ENCODE assay signal across 9 mouse cellular contexts in the genomic region with DNA sequence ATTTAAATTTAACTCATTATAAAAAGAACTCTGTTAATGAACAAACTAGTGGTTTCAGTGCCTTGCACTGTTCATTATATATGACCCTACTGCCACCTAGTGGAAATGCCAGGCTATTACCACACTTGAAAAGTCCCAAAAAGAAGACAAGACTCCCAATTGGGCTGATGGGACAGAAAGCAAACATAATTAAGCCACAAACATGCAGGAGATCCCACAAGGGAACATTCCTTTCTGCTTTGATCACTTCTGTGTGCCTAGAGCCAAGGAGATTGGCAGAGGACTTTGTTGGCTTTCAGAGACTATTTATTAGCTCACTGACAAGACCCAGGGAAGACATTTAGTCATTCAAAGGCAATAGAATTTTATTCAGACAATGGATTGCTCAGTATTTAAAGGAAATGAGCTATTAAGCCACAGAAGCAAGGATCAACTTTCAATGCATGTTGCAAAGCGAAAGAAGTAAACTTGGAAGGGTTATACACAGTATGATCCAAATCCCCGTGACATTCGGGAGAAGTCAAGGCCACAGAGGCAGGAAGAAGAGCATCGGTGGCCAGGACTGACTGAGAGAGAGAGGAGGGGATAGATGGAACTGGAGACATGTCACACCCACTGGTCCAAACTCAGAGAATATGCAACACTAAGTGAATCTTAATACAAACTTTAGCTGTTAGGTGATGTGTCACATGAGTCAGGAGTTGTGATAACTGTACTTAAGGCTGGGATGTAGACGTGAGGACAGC. TPM values are rescaled to one million over a fixed set of nuclear protein-coding genes. Genes with fewer than 3 reads are reported as not detected.
DNase-seq lines count a peak whose midpoint lies in the region; ATAC-seq and TF ChIP-seq lines count a peak whose summit lies in the region.
"Had no signal": no experiment of that assay in that cellular context is flagged by ENCODE, and none has a peak within 500 bp of the region (broad histone marks: within the 10 kb centered on the region; RNA-seq: fewer than 3 reads in every experiment).

No protein-coding gene starts in this region.

- no peak overlapping the region for H3K4me3 ChIP-seq in forebrain, embryonic 13.5 days
- H3K4me3 ChIP-seq in intestine, postnatal 0 days (ENCODE audit: low read depth, low read length) = no peak overlapping the region
- no peak overlapping the region for H3K4me3 ChIP-seq in myocyte
- H3K4me3 ChIP-seq: erythroblast, embryonic 14.5 days had no signal

- no peak for TF ChIP-seq POLR2A in myocyte (IDR thresholded peaks at IDR 0.05; ENCODE audit: insufficient read length, low read depth)

- 53% methylated on average over 5 of the region's 5 CpGs for WGBS in forebrain, embryonic 13.5 days
- 58% methylated on average over 5 of the region's 5 CpGs for WGBS in intestine, postnatal 0 days

- H3K79me2 ChIP-seq in myocyte (ENCODE audit: control insufficient read depth, insufficient read depth) = no peaks in the 10 kb centered on the region

- no peak overlapping the region for H3K4me2 ChIP-seq in forebrain, embryonic 13.5 days
- no peak overlapping the region for H3K4me2 ChIP-seq in intestine, postnatal 0 days (replicated peaks; ENCODE audit: low read depth)
- peak overlapping the region; percentile 70 for H3K4me2 ChIP-seq in myocyte (ENCODE audit: low read depth)

- ATAC-seq in cerebellum, adult (ENCODE audit: insufficient number of reproducible peaks, low FRiP score, low TSS enrichment) = peak; percentile 40; the same call in 1 of the 2 replicates
- peak; percentile 86 for ATAC-seq in forebrain, embryonic 13.5 days
- ATAC-seq in intestine, postnatal 0 days = peak; percentile 43; the same call in 1 of the 2 replicates

- no peak overlapping the region for H3K9ac ChIP-seq in forebrain, embryonic 13.5 days
- H3K9ac ChIP-seq in intestine, postnatal 0 days (ENCODE audit: low read depth, low read length) = no peak overlapping the region

- peaks cover 8% of the 10 kb centered on the region; the same call in 1 of the 2 replicates for H3K9me3 ChIP-seq in forebrain, embryonic 13.5 days (replicated peaks)
- H3K9me3 ChIP-seq in intestine, postnatal 0 days (ENCODE audit: control insufficient read depth) = 0 out of 2 replicates have a peak, but pooled peaks cover 7% of the 10 kb centered on the region

- no peak overlapping the region for H3K27ac ChIP-seq in forebrain, embryonic 13.5 days
- no peak overlapping the region for H3K27ac ChIP-seq in intestine, postnatal 0 days (ENCODE audit: low read depth, low read length)

- H3K36me3 ChIP-seq in forebrain, embryonic 13.5 days (ENCODE audit: poor library complexity, severe bottlenecking) = 0 out of 2 replicates have a peak, but pooled peaks cover 8% of the 10 kb centered on the region
- no peaks in the 10 kb centered on the region; the same call in 1 of the 2 replicates for H3K36me3 ChIP-seq in intestine, postnatal 0 days (ENCODE audit: control insufficient read depth, insufficient read depth)
- H3K36me3 ChIP-seq in myocyte (ENCODE audit: control insufficient read depth, insufficient read depth) = no peaks in the 10 kb centered on the region

- intact Hi-C loops in left cerebral cortex, postnatal 4 days (cut with DNase I) = loop anchor here (2.0 kb wide), 1 partner anchor 951 kb away; no protein-coding TSS in a partner anchor

- no peaks in the 10 kb centered on the region for H3K27me3 ChIP-seq in forebrain, embryonic 13.5 days
- no peaks in the 10 kb centered on the region for H3K27me3 ChIP-seq in intestine, postnatal 0 days (replicated peaks; ENCODE audit: control insufficient read depth, insufficient read depth, low read length)
- no peaks in the 10 kb centered on the region for H3K27me3 ChIP-seq in myocyte (ENCODE audit: control insufficient read depth, insufficient read depth, insufficient read length)

- H3ac ChIP-seq in myocyte (ENCODE audit: control insufficient read depth, insufficient read length) = no peak overlapping the region

- DNase-seq in urinary bladder, postnatal 14 days (ENCODE audit: low spot score) = peak; percentile 63
- no peak for DNase-seq in urinary bladder, adult 2 months (ENCODE audit: low spot score)
- peak; percentile 35 for DNase-seq in left cerebral cortex, postnatal 4 days
- DNase-seq in thymus, postnatal 14 days = peak; percentile 56

- TF ChIP-seq CTCF in intestine, postnatal 0 days (IDR thresholded peaks at IDR 0.05; ENCODE audit: low read depth) = peak; percentile 91

- H3K4me1 ChIP-seq in forebrain, embryonic 13.5 days = no peaks in the 10 kb centered on the region
- H3K4me1 ChIP-seq in intestine, postnatal 0 days (replicated peaks; ENCODE audit: control insufficient read depth, insufficient read depth, low read length) = 0 out of 2 replicates have a peak, but pooled peaks cover 3% of the 10 kb centered on the region

TF ChIP-seq in myocyte, 11 proteins besides CTCF, POLR2A, EP300 and RAD21:
- TF ChIP-seq TCF3 (IDR thresholded peaks at IDR 0.05; ENCODE audit: insufficient read length, low read depth) = no peak
- no peak for TF ChIP-seq POLR2AphosphoS2 (IDR thresholded peaks at IDR 0.05; ENCODE audit: insufficient read length, low read depth)
- TF ChIP-seq E2F4 (IDR thresholded peaks at IDR 0.05; ENCODE audit: insufficient read depth) = no peak
- TF ChIP-seq CEBPB (IDR thresholded peaks at IDR 0.05; ENCODE audit: insufficient read depth, poor library complexity, severe bottlenecking) = 0 out of 2 replicates have a peak, but pooled peaks have one; percentile 16
- no peak for TF ChIP-seq SRF (IDR thresholded peaks at IDR 0.05; ENCODE audit: control insufficient read depth, insufficient read length, low read depth)

RNA-seq across cellular contexts. Expression of a gene that starts 40.5 kb away (rescaled TPM):
- 7.9 and 9.8 TPM in 2 replicates for polyA plus RNA-seq in urinary bladder, adult 2 months (2012; rRNA removed)
- polyA plus RNA-seq in forebrain, embryonic 13.5 days (2015; fragmentation: Nextera tagmentation; extraction: Ambion mirVana) = 13.5 and 13.7 TPM in 2 replicates
- polyA plus RNA-seq in intestine, postnatal 0 days (2015; fragmentation: Nextera tagmentation; extraction: Ambion mirVana) = 11.3 and 12.2 TPM in 2 replicates
- total RNA-seq in left cerebral cortex, postnatal 4 days (2021) = 10 to 100 TPM; 34.0 to 39.8 TPM
- 22.7 TPM for polyA plus RNA-seq in myocyte (2012; fragmentation: generic; extraction: Trizol)
